Mouse (Mus musculus) T-helper 2 cell (primary cell): ENCODE results near the gene A930033H14Rik.

Source experiments
- in situ Hi-C: fragments of 300-600 bp; cut with MboI, MseI; formaldehyde crosslinking; loops from one replicate; pipeline ENCODE4 v1.15.1; 2025; ENCODE audit warnings: high pct_unique_total_duplicates

A930033H14Rik gene

DNA sequence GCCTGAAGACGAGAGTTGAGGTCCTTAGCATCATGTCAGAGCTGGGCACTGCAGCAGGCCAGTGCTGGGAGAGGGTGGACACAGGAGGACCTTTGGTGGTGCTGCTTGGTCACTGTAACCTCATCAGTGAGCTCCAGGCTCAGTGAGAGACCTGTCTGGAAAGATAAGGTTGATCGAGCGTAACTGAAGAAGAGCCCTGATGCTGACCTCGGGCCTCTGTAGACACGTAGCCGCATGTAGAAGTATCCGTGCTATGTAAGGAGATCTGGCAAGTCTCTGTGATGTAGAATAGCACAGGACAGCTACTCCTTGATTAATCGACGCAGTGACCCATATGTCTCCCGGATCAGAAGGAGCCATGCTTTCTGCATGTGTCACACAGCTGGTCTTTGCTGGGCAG, 19.2 kb downstream of the A930033H14Rik start:
- in situ Hi-C loops: no loop called here

DNA sequence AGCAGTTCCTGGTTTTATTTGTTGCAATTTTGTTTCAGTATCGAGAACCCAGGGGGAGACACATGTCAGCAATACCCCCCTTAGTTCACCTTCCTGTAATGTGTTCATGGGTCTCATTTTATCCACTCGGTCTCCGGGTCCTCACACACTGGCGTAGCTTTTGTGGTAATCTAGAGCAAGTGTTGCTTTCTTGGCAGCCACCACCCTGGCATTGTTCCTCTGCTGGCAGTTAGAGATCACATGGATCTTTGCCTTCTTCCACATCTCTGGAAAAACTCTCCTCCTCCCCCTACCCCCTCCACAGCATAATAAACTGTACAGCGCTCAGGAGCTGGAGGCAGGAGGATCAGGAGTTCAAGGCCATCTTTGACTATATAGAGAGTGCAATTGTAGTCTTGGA, 20.6 kb downstream of the A930033H14Rik start:
- in situ Hi-C loops: no loop called here

DNA sequence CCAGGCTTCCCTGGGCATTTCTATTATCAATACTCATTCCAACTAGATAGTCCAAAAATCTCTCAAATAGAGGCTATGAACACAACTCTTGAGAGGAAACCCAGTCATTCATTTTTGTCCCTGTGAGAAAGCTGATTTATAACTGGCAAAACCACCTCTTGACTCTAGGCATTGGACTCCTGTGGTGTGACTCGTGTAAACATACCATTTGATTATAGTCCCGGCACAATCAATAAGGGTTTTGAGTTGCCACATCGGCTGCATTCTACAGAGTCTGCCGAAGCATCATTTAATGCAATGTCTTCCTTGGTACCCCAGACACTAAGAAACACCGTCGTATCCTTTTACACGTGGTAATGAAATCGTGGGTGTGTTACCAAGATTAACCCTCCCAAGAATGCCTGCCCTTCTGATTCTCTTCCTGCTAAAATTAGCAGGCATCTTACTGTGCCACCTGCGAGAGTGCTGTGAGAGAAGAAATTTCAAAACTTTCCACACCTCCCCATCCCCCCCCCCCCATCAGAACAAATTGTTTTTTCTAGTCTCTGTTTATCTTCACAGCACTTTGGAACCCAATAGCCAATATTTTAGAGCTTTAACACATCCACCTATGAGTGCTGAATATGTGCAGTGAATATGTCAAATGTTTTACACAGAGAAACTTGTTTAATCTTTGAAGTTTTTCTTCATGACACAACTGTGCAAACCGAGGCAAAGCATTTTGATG, 22.3 kb downstream of the A930033H14Rik start:
- in situ Hi-C loops: no loop called here

DNA sequence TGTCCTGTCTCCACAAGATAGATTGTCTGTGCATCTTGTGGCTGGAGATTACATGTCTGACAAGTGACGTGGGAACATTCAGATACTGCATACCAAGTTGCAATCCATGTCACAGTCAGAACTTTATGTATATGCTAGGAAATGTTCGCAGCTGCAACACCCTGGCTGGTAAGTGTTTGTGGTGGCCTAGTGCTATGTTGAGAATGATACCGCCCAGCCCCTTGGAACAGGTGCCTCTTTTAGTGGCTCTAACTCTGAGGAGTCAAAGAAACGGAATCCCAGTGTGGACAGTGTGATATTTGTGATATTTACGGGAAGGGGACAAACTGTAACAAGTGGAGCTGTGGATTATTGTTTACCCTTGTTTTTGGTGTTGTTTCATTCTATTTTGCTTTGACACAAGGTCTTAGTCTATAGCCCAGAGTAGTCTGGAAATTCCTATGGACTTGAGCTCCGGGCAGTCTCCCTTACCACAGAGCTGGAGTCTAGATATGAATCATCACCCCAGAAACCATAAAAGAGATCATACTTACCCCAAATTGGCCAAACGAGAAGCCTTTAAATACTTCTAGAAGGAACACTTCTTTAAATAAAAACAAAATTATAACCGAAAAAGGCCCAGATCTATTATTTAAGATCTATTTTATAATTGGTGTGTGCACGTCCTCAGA, 25.0 kb downstream of the A930033H14Rik start:
- in situ Hi-C loops: loop anchor here (10.0 kb wide), 1 partner anchor 873 kb away; no protein-coding TSS in a partner anchor

DNA sequence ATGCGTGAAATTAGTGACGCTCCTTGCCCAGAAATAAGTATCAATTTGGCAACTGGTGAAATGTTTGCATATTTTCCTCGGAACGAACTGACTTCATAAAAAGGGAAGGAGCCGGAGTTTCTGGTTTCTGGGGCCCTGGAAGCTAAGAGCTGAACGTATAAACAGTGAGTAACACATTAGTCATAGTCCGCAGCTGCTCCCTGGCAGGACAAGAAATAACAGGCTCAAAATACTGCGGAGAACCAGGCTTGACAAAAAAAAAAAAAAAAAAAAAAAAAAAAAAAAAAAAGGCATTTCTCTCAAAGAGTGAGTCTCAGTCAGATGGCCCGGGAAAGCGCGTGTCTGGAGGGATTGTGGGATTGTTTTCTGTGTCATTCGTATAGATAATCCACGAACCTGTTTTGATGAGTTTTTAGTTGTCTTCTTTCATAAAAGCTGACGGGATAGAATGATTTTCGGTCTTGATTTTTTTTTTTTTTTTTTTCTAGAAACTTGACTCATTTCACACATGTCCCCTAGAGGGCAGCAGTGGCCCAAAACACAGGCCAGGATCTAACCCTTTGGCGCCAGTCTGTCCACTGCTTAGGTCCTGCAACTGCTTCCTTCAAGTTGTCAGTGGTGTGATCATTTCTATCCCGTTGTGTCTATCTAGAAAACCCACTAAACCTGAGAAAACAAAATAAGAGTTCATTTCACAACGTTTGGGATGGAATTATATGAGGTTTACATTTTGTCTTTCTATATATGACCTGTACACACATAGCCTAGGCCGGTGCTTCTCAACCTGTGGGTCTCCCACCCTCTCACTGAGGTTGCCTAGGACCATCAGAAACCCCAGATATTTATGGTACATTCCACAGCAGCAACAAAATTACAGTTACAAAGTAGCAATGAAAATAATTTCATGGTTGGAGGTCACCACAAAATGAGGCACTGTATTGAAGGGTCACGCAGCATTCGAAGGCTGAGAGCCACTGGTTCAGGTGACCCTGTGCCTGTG, 26.7 kb downstream of the A930033H14Rik start:
- in situ Hi-C loops: loop anchor here (10.0 kb wide), 1 partner anchor 871 kb away; no protein-coding TSS in a partner anchor

DNA sequence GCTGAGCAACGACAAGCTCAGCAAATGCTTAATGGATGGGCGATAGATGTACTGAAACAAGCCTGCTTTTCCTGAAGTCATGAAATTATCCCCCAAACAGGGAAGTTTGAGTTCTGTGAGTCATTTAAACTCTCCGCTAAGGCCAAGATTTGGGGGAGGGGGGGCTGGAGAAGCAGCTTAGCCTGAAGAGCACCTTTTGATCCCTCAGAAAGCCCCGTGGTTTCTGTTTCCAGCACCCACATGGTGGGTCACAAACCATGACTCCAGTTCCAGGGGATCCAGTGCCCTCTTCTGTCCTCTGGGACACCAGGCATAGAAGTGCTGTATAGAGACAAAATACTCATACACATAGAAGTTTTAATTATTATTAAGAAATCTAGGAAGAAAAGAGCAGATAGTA, 27.5 kb downstream of the A930033H14Rik start:
- in situ Hi-C loops: loop anchor here (10.0 kb wide), 1 partner anchor 871 kb away; no protein-coding TSS in a partner anchor

DNA sequence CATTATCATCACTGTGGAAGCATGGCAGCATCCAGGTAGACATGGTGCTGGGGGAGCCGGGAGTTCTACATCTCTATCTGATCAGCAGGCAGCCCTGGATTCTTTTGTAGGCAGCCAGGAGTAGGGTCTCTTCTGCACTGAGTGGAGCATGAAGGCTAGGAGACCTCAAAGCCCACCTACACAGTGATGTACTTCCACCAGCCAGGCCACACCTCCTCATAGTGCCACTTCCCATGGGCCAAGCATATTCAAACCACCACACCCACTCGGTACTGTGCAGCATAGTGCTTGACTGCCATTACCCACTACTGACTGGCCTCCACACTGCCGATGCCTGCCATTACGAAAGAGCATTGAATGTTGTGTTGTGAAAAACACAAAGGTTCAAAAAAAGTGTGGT, 28.0 kb downstream of the A930033H14Rik start:
- in situ Hi-C loops: loop anchor here (10.0 kb wide), 1 partner anchor 870 kb away; no protein-coding TSS in a partner anchor

DNA sequence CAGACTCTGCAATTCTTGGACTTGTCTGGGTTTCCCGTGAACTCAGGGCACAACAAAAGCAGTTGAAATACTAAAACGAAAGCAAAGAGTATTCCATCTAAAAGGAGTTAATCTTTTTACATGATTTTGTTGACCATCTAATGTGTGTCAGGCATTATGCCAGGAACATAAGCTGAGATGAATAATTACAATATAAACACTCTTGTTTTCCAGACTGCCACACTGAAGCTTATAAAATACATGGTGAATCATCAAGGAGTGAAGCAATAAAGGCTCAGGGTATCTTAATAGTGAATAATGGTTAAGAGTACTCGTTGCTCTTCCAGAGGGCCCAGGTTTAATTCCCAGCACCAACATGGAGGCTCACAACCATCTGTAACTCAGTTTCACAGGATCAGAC, 31.9 kb downstream of the A930033H14Rik start:
- in situ Hi-C loops: loop anchor here (10.0 kb wide), 1 partner anchor 866 kb away; no protein-coding TSS in a partner anchor

DNA sequence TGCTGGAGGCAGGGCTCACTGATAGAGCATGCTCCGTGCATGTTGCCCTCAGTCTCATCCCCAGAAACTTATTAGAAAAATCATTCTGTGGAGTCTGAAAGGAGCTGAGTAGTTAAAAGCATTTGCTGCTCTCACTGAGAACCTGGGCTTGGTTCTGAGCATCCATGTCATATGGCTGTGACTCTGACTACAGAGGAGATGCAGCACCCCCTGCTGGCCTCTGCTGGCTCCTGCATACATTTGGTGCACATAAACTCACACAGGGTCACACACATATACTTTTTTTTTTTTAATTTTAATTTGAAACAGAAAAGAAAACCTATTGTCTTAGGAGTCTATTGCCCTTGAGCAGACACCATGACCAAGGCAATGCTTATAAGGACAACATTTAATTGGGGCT, 33.6 kb downstream of the A930033H14Rik start:
- in situ Hi-C loops: no loop called here

DNA sequence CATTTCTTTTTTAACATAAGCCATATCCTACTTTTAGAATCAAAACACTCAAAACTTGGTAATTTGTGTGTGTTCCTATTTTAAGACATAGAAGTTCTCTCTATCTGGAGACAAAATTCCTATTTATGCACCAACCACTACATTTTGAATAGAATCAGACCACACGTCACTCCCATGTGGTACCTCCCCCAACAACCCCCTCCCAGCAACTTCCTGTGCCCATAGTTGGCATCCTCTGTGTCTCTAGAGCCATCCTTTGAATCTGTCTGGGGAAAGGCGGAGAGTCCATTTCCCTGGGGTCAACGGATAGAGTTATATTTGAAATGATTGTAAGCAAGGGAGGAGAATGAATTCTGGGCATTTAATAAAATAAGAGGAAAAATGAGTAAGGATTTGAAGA, 36.8 kb downstream of the A930033H14Rik start:
- in situ Hi-C loops: no loop called here

DNA sequence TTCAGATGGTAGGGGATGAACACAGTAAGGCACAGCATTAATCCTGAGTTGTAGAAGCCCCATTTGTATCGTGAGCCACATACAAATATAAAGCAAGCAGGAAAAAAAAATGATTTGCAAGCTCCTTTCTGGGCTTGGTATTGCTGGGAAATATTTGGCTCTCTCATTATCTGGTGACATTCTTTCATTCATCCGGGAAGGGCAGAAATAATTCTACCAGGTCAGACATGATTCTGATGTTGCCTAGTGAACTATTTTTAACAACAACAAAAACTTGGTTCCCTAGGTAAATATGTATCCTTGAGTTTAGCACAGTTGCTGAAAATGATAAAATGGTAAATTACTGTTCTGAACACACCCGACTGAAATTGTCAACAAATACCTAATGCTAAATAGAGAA, 40.5 kb downstream of the A930033H14Rik start:
- in situ Hi-C loops: no loop called here

DNA sequence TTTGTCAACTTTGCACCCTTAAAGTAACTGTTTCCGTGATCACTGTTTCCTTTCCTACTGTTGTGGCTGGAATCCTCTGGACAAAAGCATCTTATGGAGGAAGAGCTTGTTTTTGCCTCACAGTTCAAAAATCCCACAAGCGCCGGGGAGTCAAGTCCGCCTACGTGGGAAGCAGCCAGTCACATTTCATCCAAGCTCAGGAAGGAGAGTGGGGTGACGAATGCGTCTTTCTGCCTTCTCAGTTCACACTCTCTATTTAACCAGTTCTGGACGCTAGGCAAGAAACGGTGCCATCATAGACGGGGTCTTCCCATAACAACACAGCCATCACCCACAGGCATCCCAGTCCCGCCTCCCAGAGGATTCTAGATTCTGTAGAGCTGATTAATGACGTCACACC, 46.4 kb downstream of the A930033H14Rik start:
- in situ Hi-C loops: no loop called here

DNA sequence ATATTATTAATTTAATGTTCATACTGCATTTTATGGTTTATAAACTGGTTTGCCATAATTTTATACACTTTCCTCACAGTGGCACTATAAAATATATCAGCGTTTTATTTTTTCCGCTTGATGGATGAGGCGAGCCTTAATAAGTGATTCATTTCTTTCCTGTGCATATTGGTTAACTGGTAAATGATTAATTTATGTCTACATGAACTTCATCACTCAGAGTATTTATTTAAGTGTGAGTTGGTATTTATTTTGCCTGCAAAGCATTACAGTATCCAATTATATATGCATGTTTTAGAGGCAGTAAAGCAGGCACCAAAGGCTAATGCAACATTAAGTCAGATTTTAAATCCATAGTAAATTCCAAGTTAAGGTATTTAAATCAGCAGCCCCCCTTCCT, 47.1 kb downstream of the A930033H14Rik start:
- in situ Hi-C loops: no loop called here

DNA sequence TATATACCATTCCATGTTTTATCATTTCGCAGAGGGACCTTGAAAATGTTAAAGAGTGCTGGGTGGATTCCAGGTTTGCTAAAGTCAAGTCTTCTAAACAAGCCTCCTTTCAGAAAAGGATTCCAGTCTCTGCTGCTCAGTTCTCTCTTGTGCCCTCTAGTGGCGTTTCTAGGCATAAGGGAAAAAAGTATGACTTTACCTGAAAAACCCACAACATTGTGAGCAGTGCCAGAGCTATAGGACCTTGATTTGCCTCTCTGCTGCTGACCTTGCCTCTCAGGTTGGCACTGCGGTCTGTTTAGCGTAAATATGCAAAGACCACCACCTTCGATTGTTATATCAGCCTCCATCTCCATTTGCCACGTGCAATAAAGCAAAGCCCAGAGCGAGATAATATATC, 47.8 kb downstream of the A930033H14Rik start:
- in situ Hi-C loops: no loop called here

DNA sequence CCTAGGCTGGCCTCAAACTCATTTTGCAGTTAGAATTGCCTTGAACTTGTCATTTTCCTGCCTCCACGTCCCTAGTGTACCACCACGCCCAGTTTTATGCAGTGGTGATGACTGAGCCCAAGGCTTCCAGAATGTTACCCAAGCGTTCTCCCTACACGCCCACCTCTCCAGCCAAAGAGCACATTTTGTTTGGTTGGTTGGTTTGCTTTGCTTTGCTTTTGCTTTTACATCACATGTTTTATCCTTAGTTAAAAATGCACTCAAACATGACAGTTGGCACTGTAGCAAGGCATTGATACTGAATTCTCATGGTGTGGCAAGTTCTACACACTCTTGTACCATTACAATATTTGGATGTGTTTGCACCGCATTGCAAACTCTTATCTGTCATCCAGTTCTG, 49.7 kb downstream of the A930033H14Rik start:
- in situ Hi-C loops: no loop called here

DNA sequence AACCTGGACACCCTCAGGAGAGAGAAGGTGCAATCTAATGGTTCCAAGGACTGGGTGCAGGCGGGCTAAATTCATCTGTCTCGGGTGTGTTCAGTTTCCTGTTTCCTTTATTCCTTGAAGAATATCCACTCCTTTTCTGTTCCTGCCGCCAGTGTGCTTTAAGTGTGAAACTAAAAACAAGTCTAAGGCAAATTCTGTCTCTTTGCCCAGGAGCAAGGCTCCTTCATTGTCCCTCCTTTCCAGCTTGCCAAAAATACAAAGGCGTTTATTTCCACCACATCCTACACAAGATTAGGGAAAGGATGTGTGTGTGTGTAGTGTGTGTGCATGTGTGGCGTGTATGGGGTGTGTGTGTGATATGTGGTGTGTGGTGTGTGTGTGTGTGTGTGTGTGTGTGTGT, 50.3 kb downstream of the A930033H14Rik start:
- in situ Hi-C loops: no loop called here

DNA sequence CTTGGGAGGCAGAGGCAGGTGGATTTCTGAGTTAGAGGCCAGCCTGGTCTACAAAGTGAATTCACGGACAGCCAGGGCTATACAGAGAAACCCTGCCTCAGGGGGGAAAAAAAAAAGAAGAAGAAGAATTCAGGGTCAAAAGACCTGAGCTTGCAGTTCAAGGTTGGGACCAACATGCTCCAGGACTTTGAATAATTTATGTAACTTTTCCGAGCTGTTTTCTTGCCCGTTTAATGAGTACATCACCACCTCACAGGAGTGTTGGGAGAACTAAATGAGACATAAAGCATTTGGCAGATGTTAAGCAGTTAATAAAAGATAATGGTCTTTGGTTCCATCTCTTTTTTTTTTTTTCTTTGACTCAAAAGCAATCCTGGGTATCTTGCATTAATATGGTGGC, 51.4 kb downstream of the A930033H14Rik start:
- in situ Hi-C loops: no loop called here

DNA sequence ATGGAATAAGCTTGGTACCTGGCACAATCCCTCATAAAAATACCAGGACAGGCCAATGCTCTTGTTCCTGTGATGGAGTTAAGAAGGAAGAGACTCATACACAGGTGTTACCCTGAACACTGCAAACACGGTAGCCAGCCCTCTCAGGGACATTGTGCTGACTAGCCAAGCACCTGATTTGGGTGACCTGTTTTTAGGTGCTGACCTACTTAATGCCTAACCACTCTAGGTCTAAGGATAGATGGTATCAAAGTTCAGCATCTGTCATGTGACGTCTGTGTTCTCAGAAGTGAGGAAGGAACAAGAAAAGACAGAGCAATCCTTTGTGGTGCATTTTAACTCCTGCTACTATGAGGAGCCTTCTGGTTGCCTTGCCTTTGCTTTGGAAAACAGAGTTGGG, 52.0 kb downstream of the A930033H14Rik start:
- in situ Hi-C loops: no loop called here
